Mouse (Mus musculus) mesoderm, embryonic 11.5 days (tissue): Measurements from ENCODE around the gene Rfng.
"Not testable (repeated sequence)": the region's sequence is repeated elsewhere in the genome, so short reads cannot be mapped to it uniquely, and the experiment has no call there.

Experiments used
- DNase-seq: peaks from one replicate; pipeline ENCODE4 v3.0.0-alpha.2; 2012; ENCODE audit warnings: low read depth, low spot score

Rfng gene

DNA sequence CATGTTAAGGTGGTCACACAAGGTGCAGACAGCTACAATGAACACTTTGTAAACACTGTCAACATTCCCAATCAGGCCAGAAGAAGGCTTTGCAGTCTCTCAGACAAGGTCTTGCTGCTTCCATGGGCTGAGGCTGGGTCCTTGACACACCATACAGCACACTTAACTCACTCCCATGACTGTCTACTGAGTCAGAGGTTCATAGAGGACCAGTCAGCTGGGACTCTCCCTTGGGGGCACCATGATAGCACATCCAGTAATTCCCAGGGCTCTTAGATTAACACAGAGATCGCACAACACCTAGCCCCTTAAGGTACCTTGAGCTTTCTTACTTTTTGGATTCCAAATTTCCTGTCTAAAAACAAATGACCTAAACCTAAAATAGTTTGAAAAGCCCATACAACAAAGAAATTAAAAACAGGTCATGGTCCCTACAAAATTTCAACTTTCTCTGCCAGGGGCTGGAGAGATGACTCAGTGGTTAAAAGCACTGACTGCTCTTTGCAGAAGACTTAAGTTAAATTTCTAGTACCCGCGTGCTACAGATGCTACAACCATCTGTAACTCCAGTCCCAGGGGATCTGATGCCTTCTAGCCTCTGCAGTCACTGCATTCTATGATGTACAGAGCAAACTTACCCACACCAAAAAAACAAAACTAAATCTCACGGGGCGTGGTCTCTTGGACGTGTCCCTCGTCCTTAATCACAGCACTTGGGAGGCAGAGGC lies 10.4 kb downstream of the Rfng start:
- no peak for DNase-seq

DNA sequence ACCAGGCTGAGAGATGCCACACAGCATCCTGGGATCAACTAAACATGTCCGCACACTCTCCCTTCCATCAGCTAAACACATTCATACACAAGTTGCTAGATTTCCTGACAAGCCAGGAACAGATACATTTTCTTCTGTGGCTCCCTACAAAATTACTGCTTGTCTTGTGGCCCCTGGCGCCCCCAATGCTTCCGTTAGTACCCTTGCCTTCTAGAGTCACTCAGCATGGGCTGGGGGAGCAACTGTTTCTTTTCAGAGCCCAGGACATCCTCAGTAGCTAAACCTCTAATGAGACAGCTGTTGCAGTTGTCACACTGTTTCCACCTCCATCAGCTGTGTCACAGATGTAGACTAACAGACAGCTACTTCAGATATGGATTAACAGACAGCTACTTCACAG lies 11.3 kb downstream of the Rfng start:
- no peak for DNase-seq

DNA sequence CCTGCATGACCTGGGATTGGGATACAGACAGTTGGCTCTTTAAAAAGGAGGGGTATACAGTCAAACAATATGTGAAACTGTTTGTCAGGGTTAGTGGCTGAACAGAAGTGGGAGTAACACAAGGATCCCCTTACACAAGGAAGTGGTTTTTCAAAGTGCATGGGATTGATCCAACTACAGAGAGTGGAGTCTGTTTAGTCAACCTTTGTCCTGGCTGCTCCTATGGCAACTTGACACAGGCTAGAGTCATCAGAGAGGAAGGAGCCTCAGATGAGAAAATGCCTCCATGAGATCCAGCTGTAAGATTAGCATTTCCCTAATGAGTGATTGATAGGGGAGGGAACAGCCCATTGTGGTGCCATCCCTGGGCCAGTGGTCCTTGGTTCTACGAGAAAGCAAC lies 15.8 kb downstream of the Rfng start:
- no peak for DNase-seq

DNA sequence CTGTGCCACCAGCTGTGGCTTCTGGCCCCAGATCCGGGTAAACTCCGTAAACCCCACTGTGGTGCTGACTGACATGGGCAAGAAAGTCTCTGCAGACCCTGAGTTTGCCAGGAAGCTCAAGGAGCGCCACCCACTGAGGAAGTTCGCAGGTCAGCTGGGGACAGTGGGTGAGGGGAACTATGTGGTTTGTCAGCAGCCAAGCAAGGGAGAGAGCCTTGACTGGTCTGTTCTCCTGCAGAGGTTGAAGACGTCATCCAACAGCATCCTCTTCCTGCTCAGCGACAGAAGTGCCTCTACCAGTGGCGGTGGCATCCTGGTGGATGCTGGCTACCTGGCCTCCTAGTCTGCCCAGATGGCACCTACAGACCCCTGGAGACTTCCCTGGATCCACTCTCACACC lies 17.0 kb downstream of the Rfng start:
- DNase-seq, result not testable (repeated sequence)

DNA sequence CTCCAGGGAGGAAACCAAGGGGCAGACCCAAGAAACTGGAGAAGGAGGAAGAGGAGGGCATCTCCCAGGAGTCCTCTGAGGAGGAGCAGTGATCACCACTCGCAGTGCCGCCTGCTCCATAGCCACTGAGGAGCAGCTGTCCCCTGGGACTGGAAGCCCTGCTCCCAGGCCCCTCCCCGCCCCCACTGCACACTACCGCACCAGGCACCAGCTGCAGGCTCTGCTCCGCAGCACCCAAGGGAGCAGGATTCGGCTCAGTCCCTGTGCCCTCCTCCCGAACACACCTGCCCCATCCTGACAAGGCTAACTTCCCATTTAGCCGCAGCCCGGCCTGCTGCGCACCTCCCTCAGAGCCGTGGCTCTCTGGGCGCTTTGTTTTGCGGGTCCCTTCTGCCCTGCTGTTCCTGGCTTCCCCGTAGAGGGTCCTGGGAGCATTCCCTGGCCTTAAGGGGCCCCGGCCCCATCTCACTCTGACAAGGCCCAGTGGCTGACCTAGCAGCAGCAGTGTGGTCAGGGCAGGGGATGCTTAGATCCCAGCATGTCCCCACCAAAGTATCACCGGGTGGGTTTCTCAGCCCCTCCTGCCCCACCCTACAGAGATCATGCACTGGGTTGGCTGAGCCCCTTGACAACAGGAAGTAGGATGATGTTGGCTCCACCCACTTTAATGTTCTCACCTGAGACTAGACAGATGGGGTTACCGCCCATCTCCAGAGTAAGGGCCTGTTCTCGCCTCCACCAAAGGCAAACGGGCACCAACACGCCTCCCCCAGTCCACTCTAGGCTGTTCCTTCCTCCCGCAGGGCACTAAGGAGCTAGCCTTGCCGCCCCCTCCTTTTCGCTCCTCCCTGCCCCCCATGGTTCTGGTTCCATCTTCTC lies 20.6 kb downstream of the Rfng start:
- DNase-seq, result not testable (repeated sequence)

DNA sequence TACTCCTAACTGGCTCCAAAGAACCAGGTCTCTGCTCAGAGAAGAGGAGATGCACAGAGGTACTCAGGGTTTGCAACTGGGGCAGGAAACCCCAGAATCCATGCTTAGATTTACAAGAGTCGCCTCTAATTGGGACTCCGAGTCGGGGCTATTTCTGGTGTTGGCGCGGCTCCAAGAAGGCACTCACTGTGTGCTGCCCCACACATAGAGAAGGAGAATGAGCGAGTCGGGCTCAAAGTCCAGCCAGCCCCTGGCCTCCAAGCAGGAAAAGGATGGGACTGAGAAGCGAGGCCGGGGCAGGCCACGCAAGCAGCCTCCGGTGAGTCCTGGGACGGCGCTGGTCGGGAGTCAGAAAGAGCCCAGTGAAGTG lies 21.4 kb downstream of the Rfng start, which contains the start of gene Hmga1b:
TSS of gene Hmga1b (plus strand) at position 123 of the 370 bp plus-strand sequence.
- not testable (repeated sequence) for DNase-seq

DNA sequence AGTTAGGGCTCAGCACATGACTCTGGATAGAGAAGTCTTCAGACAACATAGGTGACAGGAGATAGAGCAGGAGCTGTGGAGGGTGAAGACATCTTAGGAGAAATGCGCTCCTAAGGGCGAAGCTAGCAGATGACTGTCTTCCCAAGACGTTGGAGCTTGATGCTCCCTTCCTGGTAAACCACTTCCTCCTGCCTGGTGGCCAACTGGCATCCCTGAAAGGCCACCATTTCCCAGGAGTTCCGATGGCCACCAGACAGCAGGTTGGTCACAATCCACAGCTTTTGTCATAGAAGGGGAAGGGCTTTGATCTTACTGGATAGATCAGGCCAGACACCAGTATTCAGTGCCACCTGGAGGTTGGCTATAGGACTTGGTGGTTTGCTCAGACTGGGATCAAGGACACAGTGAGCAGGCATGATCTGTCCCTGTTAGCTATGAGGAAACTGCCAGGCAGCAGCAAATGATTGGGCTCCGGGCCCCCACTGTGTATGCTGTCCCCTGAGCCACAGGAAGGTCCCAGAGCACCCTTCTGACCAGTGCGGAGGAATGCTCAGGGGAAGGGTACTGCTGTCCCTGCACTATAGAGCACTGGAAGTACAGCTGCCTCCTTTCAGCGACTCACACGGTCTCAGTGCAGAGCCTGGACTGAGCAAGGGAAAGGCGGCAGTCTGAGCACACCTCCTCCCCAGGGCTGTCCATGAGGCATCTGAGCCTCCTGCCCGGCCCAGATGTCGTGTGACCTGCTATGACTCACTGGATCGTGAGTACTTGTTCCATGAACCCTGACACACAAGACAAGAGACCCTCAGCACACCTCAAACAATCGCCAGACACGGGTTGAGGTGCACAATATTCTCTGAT lies 22.0 kb downstream of the Rfng start:
- DNase-seq, result no peak

DNA sequence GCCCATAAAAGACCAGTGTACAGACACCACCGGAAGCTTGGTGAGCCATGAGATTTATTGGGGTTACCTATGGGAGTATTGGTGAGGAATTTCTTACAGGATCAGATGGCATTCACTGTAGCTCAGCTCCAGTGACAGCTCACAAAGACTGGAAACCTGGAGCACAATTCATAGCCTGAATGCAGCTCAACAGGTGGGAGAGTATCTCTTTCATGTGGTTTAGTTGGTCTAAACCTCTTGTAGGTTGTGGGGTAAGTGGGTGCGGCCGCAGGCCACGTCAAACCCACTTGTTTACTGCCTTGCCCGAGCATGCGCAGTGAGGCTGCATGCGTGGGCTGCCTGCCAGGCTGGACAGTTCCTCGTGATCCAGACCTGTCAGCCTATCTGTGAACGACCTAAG lies 23.8 kb downstream of the Rfng start:
- no peak for DNase-seq

DNA sequence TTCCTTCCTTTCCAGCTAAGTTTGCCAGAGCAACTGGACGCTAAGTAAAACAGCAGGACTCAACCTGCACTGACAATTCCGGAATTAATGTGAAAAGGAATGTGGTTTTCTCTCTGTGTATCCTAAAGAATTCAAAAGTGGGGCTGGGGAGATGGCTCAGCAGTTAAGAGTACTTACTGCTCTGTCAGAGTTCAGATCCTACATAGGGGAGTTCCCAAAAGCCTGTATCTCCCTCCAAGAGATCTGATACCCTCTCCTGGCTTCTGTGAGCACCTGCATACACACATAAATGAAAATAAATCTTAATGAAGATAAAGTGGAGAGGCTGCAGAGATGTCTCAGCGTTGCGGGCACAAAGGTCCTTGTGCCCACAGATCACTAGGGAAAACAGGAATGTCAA lies 32.4 kb downstream of the Rfng start:
- DNase-seq, result no peak

DNA sequence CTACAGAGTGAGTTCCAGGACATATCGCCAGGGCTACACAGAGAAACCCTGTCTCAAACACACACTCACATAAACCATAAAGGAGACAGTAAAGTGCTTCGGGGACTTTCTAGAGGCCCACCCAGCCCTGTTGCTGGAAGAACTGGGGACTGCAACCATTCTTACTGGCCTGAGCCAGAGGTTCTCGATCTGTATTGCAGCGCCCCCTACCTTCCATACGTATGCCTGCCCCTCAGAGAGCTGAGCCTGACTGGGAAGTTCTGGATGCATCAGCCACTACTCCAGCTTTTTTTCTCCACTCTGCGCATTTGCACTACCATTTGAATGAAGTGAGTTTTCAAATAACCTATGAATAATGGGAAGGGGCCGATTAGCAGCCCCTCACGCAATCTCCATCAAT lies 34.6 kb downstream of the Rfng start:
- peak; percentile 27 for DNase-seq

DNA sequence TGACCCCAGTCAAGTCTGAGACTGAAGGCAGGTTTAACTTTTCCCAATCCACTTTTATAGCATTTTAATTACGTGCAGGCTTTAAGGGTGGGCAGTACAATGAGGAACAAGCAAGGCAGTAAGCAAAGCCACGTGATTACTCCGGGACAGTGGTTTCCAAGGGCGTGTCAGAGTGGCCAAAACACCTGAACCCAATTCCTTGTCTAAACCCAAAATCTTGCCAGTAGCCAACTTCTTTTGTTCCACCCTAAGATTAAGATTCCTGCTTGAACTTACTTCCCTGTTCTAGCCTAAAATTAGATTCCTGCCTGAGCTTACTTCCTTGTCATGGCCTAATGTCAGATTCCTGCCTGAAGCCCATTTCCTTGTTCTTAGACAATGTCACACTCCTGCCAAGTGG lies 36.0 kb downstream of the Rfng start:
- DNase-seq, result no peak

DNA sequence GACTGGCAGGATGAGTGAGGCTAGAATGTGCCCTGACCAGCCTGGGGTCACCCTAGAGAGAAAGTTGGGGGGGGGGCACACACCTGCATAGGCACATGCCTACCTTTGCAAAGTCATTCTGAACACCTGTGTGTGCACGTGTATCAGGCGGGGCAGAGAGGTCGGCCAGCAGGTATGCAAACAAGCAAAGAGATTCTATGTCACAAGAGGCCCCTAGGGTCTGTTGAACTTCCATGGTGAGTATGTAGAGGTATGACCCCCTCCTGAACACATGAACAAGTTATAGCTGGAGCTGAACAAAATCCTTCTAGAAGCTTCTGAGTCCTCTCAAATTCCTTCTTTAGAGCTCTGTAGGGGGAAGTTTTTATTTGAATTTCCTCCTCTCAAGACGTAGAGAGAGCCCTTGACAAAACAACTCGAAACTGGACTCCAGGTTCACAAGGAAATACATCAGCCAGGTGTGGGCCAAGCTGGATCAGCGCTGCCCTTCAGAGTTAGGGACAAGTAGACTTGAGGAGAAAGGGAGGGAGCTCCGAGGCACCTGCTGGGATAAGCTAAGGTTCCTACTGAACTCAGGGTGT lies 39.8 kb downstream of the Rfng start:
- DNase-seq, result no peak

DNA sequence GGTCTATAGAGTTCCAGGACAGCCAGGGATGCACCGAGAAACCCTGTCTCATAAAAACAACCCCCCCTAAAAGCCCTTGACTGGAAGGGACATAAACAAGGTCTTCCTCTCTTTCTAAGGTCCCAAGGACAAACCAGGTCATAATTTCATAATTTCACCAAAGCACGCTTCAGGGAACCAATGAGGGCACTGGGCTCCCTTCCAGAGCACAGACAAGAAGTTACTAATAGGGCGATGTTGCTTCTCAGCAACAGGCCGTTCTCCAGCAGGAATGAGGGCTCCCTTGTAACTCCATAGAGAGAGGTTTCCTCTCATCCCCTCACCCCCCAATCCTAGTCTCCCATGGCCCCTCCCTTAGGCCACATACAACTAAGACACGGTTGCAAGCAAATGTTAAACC lies 43.0 kb downstream of the Rfng start:
- DNase-seq, result no peak

DNA sequence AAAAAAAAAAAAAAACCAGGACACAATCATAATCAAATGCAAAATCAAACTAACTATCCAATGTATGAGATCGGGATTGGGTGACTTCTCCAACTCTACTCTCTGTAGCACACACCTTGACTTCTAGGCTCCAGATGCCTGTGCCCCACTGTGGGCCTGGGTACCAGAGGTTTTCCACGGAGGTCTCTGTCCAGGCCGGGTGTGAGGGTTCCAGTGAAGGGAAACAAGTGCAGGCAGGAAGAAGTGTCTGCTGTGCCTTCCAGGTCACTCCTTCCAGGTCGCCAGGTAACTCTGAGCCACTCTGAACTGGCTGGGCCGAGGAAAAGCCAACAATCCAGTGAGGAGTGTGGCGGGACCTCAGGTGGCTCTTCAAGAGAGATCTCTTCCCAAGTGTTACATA lies 47.6 kb downstream of the Rfng start:
- DNase-seq, result no peak

DNA sequence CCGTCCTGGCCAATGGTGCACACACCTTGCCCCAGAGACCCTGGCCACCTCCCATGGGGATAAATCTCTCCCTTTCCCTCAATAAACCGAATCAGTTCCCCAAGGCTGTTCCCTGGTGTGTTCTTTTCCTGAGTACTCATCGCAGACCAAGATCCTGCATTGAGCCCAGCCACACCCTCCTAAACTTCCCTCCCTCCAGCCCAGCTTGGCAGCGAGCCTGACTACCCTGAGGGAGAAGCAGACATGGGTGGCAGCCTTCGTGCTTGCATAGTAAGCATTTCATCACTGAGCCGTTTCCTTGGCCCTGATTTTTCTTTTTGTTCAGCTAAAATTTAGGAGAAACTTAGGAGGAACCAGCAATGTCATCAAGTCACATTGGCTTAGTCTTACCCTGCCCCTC lies 50.5 kb downstream of the Rfng start:
- no peak for DNase-seq

DNA sequence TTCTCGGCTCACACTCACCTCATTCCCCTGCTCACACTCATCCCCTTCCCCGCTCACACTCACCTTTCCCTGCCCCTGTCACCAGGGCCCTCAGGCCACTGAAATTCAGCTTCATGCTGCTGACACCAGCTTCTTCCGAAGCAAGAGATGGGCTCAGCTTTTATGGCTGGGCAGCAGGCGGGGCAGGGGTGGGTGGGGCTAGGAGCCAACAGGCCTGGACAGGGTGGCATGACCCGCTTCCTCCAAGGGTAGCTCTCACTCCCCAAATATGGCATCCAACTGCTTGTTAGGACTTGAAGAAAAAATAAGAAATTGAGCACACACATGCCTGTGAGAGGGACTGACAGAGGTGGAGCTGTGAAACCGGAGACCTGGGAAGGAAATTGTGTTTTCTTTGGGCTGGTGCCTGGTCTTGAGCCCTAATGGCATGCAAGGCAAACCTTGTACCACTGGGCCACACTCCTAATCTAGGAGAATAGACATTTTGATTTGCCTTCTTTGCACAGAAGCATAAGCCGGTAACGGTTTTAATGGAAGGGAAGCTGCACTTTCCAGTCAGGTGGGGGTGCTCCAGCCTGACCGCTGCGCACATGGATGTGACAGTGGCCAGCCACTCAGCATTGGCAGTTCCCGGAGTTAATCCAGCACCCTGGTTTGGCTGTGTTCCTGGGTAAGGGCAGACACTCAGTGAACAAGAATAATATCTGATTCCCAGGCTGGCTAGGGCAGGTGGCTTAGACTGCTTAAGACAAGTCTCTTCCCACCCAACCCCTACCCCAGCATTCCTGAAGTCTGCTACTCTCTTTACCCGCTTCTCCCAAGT lies 51.9 kb downstream of the Rfng start, which contains the start of gene Cbr2:
TSS of gene Cbr2 (minus strand) at position 257 of the 823 bp plus-strand sequence.
- DNase-seq, result no peak

DNA sequence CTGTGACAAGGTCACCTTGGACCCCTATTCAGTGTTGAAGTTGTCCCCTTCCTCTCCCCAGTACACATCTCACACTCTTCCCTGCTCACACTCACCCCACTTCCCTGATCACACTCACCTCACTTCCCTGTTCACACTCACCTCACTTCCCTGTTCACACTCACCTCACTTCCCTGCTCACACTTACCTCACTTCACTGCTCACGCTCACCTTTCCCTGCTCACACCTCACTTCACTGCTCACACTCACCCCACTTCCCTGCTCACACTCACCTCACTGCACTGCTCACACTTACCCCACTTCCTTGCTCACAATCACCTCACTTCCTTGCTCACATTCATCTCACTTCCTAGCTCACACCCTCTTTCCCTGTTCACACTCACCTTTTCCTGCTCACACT lies 52.6 kb downstream of the Rfng start:
- no peak for DNase-seq
